Mouse (Mus musculus) cerebellum, adult 9-11 months (tissue): ENCODE measurements around the gene Eno3.
A peak's percentile ranks its signal among the peaks of the same experiment; 100 is the strongest.

Experiments
- DNase-seq: peaks from one replicate; pipeline ENCODE4 v3.0.0; 2022

Gene Eno3

GRCm38 (mm10) chr11:70644564-70645103 lies 12.4 kb upstream of the Eno3 start:
- DNase-seq, result peak; percentile 59

GRCm38 (mm10) chr11:70645461-70646258 lies 11.3 kb upstream of the Eno3 start:
- DNase-seq, result peak; percentile 60

GRCm38 (mm10) chr11:70646259-70646555 lies 10.8 kb upstream of the Eno3 start:
- DNase-seq, result peak; percentile 77

- peak; percentile 99 for DNase-seq
These were observed 10.0 kb upstream of the Eno3 start, which contains the start of the genes Rnf167 and Slc25a11 for GRCm38 (mm10) chr11:70646691-70647650. TSS of gene Rnf167 (plus strand) at chr11:70647235. TSS of gene Slc25a11 (minus strand) at chr11:70647479.

GRCm38 (mm10) chr11:70647716-70648420 lies 9.1 kb upstream of the Eno3 start:
- peak; percentile 74 for DNase-seq

GRCm38 (mm10) chr11:70648512-70648911 lies 8.5 kb upstream of the Eno3 start:
- DNase-seq, result peak; percentile 14

GRCm38 (mm10) chr11:70649185-70649734 lies 7.7 kb upstream of the Eno3 start:
- peak; percentile 26 for DNase-seq

GRCm38 (mm10) chr11:70650322-70651175 lies 6.5 kb upstream of the Eno3 start:
- peak; percentile 44 for DNase-seq

GRCm38 (mm10) chr11:70651391-70651790 lies 5.6 kb upstream of the Eno3 start:
- peak; percentile 39 for DNase-seq

- peak; percentile 55 for DNase-seq
These were observed 4.7 kb upstream of the Eno3 start for GRCm38 (mm10) chr11:70652029-70652883.

- peak; percentile 44 for DNase-seq
These were observed 4.1 kb upstream of the Eno3 start for GRCm38 (mm10) chr11:70652884-70653344.

GRCm38 (mm10) chr11:70653345-70654197 lies 3.4 kb upstream of the Eno3 start:
- DNase-seq, result peak; percentile 75

GRCm38 (mm10) chr11:70654198-70654922 lies 2.6 kb upstream of the Eno3 start, which contains the start of gene Pfn1:
TSS of gene Pfn1 (minus strand) at chr11:70654644.
- DNase-seq, result peak; percentile 84

GRCm38 (mm10) chr11:70654923-70655570 lies 2.0 kb upstream of the Eno3 start:
- DNase-seq, result peak; percentile 87

- DNase-seq, result peak; percentile 74
These were observed 1.2 kb upstream of the Eno3 start for GRCm38 (mm10) chr11:70655571-70656455.

GRCm38 (mm10) chr11:70656456-70656927 lies 510 bp upstream of the Eno3 start:
- DNase-seq, result peak; percentile 70

GRCm38 (mm10) chr11:70657573-70657972 lies 571 bp downstream of the Eno3 start:
- peak; percentile 40 for DNase-seq
